Mouse (Mus musculus) myocyte (in vitro differentiated cells): Measurements from ENCODE around the gene Bst1. TPM values are rescaled to one million over a fixed set of nuclear protein-coding genes. Genes with fewer than 3 reads are reported as not detected.

Source experiments
- H3K27me3 ChIP-seq: one replicate; pipeline ENCODE4 v1.6.1; 2011; ENCODE audit not compliant: control insufficient read depth, insufficient read depth, insufficient read length
- H3K36me3 ChIP-seq: one replicate; pipeline ENCODE4 v1.6.1; 2011; ENCODE audit not compliant: control insufficient read depth, insufficient read depth
- H3K4me2 ChIP-seq: one replicate; pipeline ENCODE4 v1.6.1; 2011; ENCODE audit warnings: low read depth, control low read depth
- H3K4me3 ChIP-seq: one replicate; pipeline ENCODE4 v1.5.1; 2011; ENCODE audit warnings: mild to moderate bottlenecking, control low read depth, moderate library complexity
- H3K79me2 ChIP-seq: one replicate; pipeline ENCODE4 v1.6.1; 2011; ENCODE audit not compliant: control insufficient read depth, insufficient read depth
- H3ac ChIP-seq: one replicate; pipeline ENCODE4 v1.6.1; 2011; ENCODE audit not compliant: control insufficient read depth, insufficient read length
- CEBPB ChIP-seq: IDR thresholded peaks from 2 replicates; pipeline ENCODE4 v1.6.1; 2011; ENCODE audit warnings: mild to moderate bottlenecking, moderate library complexity; ENCODE audit not compliant: poor library complexity, insufficient read depth, severe bottlenecking
- E2F4 ChIP-seq: IDR thresholded peaks from one replicate; pipeline ENCODE4 v1.6.1; 2011; ENCODE audit warnings: mild to moderate bottlenecking, control low read depth, moderate library complexity; ENCODE audit not compliant: insufficient read depth
- MAX ChIP-seq: IDR thresholded peaks from one replicate; pipeline ENCODE4 v1.6.1; 2011; ENCODE audit warnings: low read depth, mild to moderate bottlenecking, control low read depth
- MYOD1 ChIP-seq, 3 experiments: IDR thresholded peaks; one replicate each; pipeline ENCODE4 v1.6.1; 2011; ENCODE audit warnings: control low read depth in 2 of 3, low read depth in 2 of 3, mild to moderate bottlenecking in 2 of 3, moderate library complexity in 1 of 3; ENCODE audit not compliant: insufficient read length in 2 of 3, control insufficient read depth in 1 of 3
- MYOG ChIP-seq, 3 experiments: IDR thresholded peaks; one replicate each; pipeline ENCODE4 v1.6.1; 2011; ENCODE audit warnings: control low read depth in 2 of 3, low read depth in 2 of 3, mild to moderate bottlenecking in 2 of 3; ENCODE audit not compliant: insufficient read length in 2 of 3, control insufficient read depth in 1 of 3, insufficient read depth in 1 of 3
- POLR2A ChIP-seq: IDR thresholded peaks from one replicate; pipeline ENCODE4 v1.6.1; 2011; ENCODE audit warnings: low read depth, mild to moderate bottlenecking, control low read depth, moderate library complexity; ENCODE audit not compliant: insufficient read length
- POLR2AphosphoS2 ChIP-seq: IDR thresholded peaks from one replicate; pipeline ENCODE4 v1.6.1; 2011; ENCODE audit warnings: low read depth, control low read depth; ENCODE audit not compliant: insufficient read length
- REST ChIP-seq: IDR thresholded peaks from one replicate; pipeline ENCODE4 v1.6.1; 2011; ENCODE audit warnings: mild to moderate bottlenecking, control low read depth, moderate library complexity; ENCODE audit not compliant: insufficient read depth, insufficient read length
- SRF ChIP-seq: IDR thresholded peaks from one replicate; pipeline ENCODE4 v1.6.1; 2011; ENCODE audit warnings: low read depth; ENCODE audit not compliant: control insufficient read depth, insufficient read length
- TCF12 ChIP-seq: IDR thresholded peaks from one replicate; pipeline ENCODE4 v1.6.1; 2011; ENCODE audit warnings: mild to moderate bottlenecking, control low read depth; ENCODE audit not compliant: poor library complexity, insufficient read depth, severe bottlenecking
- TCF3 ChIP-seq: IDR thresholded peaks from one replicate; pipeline ENCODE4 v1.6.1; 2011; ENCODE audit warnings: low read depth, control low read depth; ENCODE audit not compliant: insufficient read length
- USF1 ChIP-seq: IDR thresholded peaks from one replicate; pipeline ENCODE4 v1.6.1; 2011; ENCODE audit warnings: low read depth, mild to moderate bottlenecking, control low read depth, moderate library complexity
- polyA plus RNA-seq: library from polyadenylated mRNA; unstranded; fragments of >200 nt; fragmentation: generic; extraction: Trizol; gene quantifications from one replicate; pipeline ENCODE4 v1.2.1, GENCODE M21; 2012; ENCODE audit warnings: missing spikeins

Bst1 gene
- polyA plus RNA-seq, 1 experiment = not detected

DNA sequence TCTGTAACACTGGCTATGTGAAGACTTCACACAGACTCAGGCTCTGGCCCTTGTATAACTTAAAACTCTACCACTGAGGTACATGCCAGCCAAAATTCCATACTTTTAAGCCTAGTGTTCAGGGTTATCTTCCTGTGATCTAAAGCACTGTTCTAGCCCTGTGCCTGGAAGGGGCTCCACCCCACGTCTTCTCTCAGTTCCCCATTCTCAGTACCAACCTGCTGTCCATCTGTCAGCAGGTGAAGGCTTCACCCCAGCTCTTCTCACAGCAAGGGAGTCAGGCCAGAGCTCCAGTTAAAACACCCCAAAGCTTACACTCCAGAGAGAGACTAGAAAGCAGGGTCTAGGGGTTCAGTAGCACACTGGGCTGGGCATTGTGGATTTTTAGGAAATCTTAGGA, 27.0 kb downstream of the Bst1 start:
- no peak overlapping the region for H3ac ChIP-seq
- no peak overlapping the region for H3K4me2 ChIP-seq
- no peak overlapping the region for H3K4me3 ChIP-seq
- H3K79me2 ChIP-seq = no peaks in the 10 kb centered on the region
- H3K36me3 ChIP-seq = no peaks in the 10 kb centered on the region
- no peaks in the 10 kb centered on the region for H3K27me3 ChIP-seq
- TF ChIP-seq MYOD1 (IDR thresholded peaks at IDR 0.05; ENCODE audit: control insufficient read depth in 1 of 3, insufficient read length in 2 of 3, low read depth in 2 of 3) (no peak), POLR2AphosphoS2 (no peak), POLR2A (no peak), SRF (no peak), MYOG (IDR thresholded peaks at IDR 0.05; ENCODE audit: control insufficient read depth in 1 of 3, insufficient read depth in 1 of 3, insufficient read length in 2 of 3, low read depth in 2 of 3) (no peak), CEBPB (no peak), USF1 (no peak), TCF3 (no peak), TCF12 (no peak), E2F4 (no peak), REST (no peak), MAX (no peak)

- Histone ChIP-seq H3K4me3 (no peak overlapping the region), H3K79me2 (no peaks in the 10 kb centered on the region), H3K36me3 (no peaks in the 10 kb centered on the region), H3ac (no peak overlapping the region), H3K4me2 (no peak overlapping the region), H3K27me3 (no peaks in the 10 kb centered on the region)
- no peak for TF ChIP-seq MYOD1 (IDR thresholded peaks at IDR 0.05; ENCODE audit: control insufficient read depth in 1 of 3, insufficient read length in 2 of 3, low read depth in 2 of 3)
- no peak for TF ChIP-seq E2F4
- no peak for TF ChIP-seq POLR2A
- no peak for TF ChIP-seq TCF3
- TF ChIP-seq USF1 = no peak
Measured at GRCm38 (mm10) chr5:43846227-43846626, 27.5 kb downstream of the Bst1 start.

DNA sequence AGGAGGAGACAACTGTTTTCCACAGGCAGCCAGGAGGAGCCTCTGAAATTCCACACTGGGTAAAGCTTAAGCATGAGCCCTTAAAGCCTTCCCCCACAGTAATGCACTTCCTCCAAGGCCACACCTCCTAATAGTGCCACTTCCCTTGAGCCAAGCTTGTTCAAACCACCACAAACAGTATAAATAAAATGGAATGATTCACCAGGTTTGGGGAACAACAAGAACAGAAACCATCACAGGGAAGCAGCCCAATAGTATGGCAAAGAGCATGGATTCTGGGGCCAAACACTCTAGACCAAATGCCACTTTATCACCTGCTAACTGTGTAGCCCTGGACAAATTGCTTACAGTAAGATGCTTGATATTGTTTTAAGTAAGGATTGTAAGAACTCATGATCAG, 28.9 kb downstream of the Bst1 start:
- Histone ChIP-seq H3K4me2 (no peak overlapping the region), H3ac (no peak overlapping the region), H3K4me3 (no peak overlapping the region), H3K36me3 (no peaks in the 10 kb centered on the region), H3K27me3 (no peaks in the 10 kb centered on the region), H3K79me2 (no peaks in the 10 kb centered on the region)
- no peak for TF ChIP-seq E2F4
- no peak for TF ChIP-seq MAX
- no peak for TF ChIP-seq USF1
- TF ChIP-seq SRF = no peak
- no peak for TF ChIP-seq POLR2AphosphoS2

- no peak overlapping the region for H3K4me2 ChIP-seq
- H3K79me2 ChIP-seq = no peaks in the 10 kb centered on the region
- no peaks in the 10 kb centered on the region for H3K36me3 ChIP-seq
- H3K4me3 ChIP-seq = no peak overlapping the region
- H3K27me3 ChIP-seq = no peaks in the 10 kb centered on the region
- TF ChIP-seq E2F4 = no peak
- no peak for TF ChIP-seq TCF3
- no peak for TF ChIP-seq POLR2A
- TF ChIP-seq SRF = no peak
- TF ChIP-seq MYOG (IDR thresholded peaks at IDR 0.05; ENCODE audit: control insufficient read depth in 1 of 3, insufficient read depth in 1 of 3, insufficient read length in 2 of 3, low read depth in 2 of 3) = no peak
- TF ChIP-seq MAX = no peak
- no peak for TF ChIP-seq POLR2AphosphoS2
- TF ChIP-seq CEBPB = no peak
- TF ChIP-seq REST = no peak
- TF ChIP-seq USF1 = no peak
- no peak for TF ChIP-seq MYOD1 (IDR thresholded peaks at IDR 0.05; ENCODE audit: control insufficient read depth in 1 of 3, insufficient read length in 2 of 3, low read depth in 2 of 3)
- no peak for TF ChIP-seq TCF12
- H3ac ChIP-seq = no peak overlapping the region
Measured at GRCm38 (mm10) chr5:43848275-43848674, 29.6 kb downstream of the Bst1 start.

DNA sequence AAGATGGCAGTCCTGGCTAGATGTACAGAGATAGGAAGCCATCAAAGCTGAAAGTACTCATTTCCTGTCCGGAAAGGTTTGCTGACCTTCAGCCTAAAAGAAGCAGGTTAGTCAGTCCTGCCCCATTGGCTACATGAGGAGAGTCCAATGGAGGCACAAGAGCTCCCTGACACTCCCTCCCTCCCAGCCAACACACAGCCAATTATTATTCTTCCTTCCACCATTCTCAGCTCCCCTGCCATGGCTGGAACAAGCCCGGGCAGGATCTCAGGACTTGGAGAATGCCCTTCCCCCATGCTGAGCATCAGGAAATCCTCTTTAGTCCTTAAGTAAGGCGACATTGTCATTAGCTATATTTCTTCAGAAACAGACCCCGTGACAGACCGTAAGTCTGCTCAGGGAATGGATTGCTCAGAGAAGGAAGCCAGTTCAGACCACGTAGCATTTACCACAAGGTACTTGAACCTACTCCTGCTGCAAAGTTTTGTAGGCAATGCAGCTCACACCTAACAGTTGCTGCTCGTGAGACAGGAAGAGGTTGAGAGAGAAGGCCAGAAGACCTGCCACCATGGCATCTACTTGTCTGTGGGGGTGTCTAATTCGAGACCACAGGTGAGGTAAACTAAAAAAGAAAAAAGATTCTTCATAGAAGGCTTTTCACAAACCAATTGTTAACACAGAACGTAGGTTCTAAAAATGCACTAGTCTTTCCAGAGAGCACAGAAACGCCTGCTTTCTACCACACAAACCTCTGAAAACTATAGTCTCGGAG, 34.6 kb downstream of the Bst1 start:
- Histone ChIP-seq H3K4me3 (no peak overlapping the region), H3ac (no peak overlapping the region), H3K27me3 (no peaks in the 10 kb centered on the region), H3K36me3 (no peaks in the 10 kb centered on the region), H3K4me2 (no peak overlapping the region), H3K79me2 (no peaks in the 10 kb centered on the region)
- no peak for TF ChIP-seq E2F4
- TF ChIP-seq USF1 = no peak
